Mouse (Mus musculus): ENCODE results near the gene Ehf. TPM values are rescaled to one million over a fixed set of nuclear protein-coding genes. Genes with fewer than 3 reads are reported as not detected.

Ehf gene
- polyA plus RNA-seq, 1 experiment from 2014 or later = 0.23 TPM

DNA sequence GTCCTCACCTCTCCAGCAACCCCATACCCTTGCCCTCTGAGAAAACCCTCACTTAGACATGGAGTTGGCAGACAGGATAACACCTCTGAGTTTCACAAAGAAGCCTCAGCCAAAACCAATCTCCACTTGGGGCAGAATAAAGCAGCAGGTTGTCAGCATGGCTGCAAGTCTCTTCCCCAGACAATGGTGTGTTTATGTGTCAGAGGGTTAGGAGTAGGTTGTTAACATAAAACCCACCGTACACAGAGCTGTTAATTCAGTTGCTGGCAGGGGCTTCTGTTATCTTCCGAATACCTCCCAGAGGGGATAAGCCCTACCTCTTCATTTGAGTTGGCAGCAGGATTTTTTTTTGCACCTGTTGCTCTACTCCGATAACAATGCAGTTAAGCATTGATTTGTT, 9.9 kb downstream of the Ehf start:
- 47% methylated on average over 3 of the region's 3 CpGs for WGBS (ENCODE audit: insufficient replicate concordance)
- H3K4me3 ChIP-seq = no peak overlapping the region
- no peaks in the 10 kb centered on the region for H3K36me3 ChIP-seq
- no peak overlapping the region for H3K27ac ChIP-seq
- H3K27me3 ChIP-seq (replicated peaks) = peaks cover 3% of the 10 kb centered on the region; the same call in 1 of the 2 replicates
- H3K4me2 ChIP-seq = no peak overlapping the region
- no peak overlapping the region for H3K9ac ChIP-seq
- no peaks in the 10 kb centered on the region for H3K9me3 ChIP-seq (replicated peaks)
- peaks cover 12% of the 10 kb centered on the region for H3K4me1 ChIP-seq
- ATAC-seq = no peak

DNA sequence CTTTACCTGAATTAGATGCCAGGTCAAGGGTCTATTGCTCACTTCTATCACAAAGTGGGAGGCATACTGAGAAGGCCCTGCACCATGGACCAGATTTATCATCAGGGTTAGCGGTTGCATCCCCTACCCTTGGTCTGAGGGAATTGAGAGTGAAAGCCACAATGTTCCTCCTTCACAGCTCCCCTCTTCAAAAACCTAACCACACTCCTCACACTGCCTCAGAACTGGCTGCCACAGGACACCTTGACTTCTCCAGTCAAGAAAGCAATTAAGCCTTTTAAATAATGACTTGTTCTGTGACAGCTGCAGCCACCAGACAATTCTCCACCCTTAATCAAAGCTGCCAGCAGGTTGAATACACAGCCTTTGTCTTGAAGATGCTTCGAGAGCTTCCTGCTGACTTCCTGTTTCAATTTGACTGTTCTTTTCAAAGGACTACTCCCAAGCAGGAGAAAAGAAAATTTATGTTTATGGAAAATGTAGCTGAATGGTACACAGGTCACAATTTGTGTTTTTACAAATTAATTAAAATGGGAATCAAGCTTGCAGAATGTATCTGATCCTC, 12.3 kb downstream of the Ehf start:
- 34% methylated on average over 2 of the region's 2 CpGs for WGBS (ENCODE audit: insufficient replicate concordance)
- Histone ChIP-seq H3K4me2 (no peak overlapping the region), H3K36me3 (no peaks in the 10 kb centered on the region), H3K9me3 (replicated peaks) (no peaks in the 10 kb centered on the region), H3K4me1 (0 out of 2 replicates have a peak, but pooled peaks cover 7% of the 10 kb centered on the region), H3K27ac (no peak overlapping the region), H3K4me3 (no peak overlapping the region), H3K27me3 (replicated peaks) (peaks cover 8% of the 10 kb centered on the region; the same call in 1 of the 2 replicates), H3K9ac (no peak overlapping the region)
- ATAC-seq = no peak

DNA sequence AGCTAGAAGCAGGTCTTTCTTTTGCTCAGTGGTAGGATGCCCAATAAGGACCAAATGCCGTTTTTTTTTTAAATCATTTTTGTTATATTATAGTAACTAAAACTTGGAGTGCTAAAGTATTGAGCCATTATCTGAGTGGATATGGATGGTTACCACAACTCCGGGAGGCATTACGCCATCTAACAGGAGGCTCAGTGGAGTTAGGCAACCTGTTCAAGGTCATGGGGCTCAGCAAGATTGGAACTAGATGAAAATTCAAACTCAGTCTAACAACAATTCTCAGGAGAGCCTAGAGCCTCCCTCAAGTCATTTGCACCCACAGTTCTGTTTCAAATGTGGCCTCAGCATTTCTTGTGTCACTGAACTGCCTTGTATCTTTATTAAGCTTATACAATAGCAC, 12.9 kb downstream of the Ehf start:
- H3K4me2 ChIP-seq = no peak overlapping the region
- H3K36me3 ChIP-seq = no peaks in the 10 kb centered on the region
- H3K27ac ChIP-seq = no peak overlapping the region
- H3K27me3 ChIP-seq (replicated peaks) = peaks cover 8% of the 10 kb centered on the region; the same call in 1 of the 2 replicates
- 0 out of 2 replicates have a peak, but pooled peaks cover 7% of the 10 kb centered on the region for H3K4me1 ChIP-seq
- H3K9me3 ChIP-seq (replicated peaks) = no peaks in the 10 kb centered on the region
- WGBS (ENCODE audit: insufficient replicate concordance) = 67% methylated on average over 3 of the region's 3 CpGs
- no peak overlapping the region for H3K9ac ChIP-seq
- no peak overlapping the region for H3K4me3 ChIP-seq
- no peak for ATAC-seq

DNA sequence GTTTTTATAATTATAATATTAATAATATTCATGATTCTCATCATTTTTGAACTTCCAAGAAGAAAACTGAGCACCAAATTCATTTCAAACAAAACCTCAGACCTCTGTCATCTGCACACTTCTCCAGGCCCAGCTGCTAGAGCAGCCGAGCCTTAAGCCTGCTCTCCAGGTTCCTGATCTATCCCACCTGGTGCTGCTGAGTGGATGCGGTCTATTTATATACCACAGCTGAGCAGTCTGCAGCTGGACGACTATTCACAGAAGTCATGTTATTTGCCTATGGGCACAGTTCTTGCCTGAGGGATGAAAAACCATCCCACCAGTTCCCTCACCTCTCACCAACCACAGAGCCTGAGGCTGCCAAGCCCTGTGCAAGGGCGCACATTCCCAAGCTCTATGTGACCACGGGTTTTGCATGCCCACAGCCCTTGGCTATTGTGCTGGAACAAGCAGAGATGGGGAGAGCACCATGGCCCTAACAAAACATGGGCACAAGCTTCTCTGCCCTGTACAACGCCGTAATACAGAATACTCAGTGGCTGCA, 13.6 kb downstream of the Ehf start:
- Histone ChIP-seq H3K36me3 (no peaks in the 10 kb centered on the region), H3K9ac (no peak overlapping the region), H3K27ac (no peak overlapping the region), H3K4me3 (no peak overlapping the region), H3K27me3 (replicated peaks) (peaks cover 8% of the 10 kb centered on the region; the same call in 1 of the 2 replicates), H3K9me3 (replicated peaks) (no peaks in the 10 kb centered on the region), H3K4me1 (0 out of 2 replicates have a peak, but pooled peaks cover 7% of the 10 kb centered on the region), H3K4me2 (no peak overlapping the region)
- ATAC-seq = no peak
- 62% methylated on average over 7 of the region's 7 CpGs for WGBS (ENCODE audit: insufficient replicate concordance)

DNA sequence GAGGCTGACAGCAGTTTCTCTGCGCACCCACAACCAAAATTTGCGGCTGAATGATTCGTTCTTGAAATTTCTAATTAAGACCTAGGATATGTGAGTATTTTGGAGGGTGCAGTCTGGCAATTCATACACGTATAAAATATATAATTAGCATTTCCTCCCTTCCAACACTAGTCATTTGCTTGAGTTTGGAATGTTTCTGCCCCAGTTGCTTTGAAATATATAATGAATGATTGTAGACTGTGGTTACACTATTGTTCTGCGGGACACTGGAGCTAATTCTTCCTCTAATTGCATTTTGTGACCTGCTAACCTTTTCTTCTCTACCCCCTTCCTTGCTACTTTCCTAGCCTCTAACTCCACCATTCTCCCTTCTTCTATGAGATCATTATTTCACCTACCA, 15.4 kb downstream of the Ehf start:
- Histone ChIP-seq H3K9ac (no peak overlapping the region), H3K36me3 (no peaks in the 10 kb centered on the region), H3K4me2 (no peak overlapping the region), H3K4me1 (no peaks in the 10 kb centered on the region), H3K27me3 (replicated peaks) (peaks cover 8% of the 10 kb centered on the region; the same call in 1 of the 2 replicates), H3K27ac (no peak overlapping the region), H3K9me3 (replicated peaks) (no peaks in the 10 kb centered on the region), H3K4me3 (no peak overlapping the region)
- 73% methylated on average over 5 of the region's 5 CpGs for WGBS (ENCODE audit: insufficient replicate concordance)
- no peak for ATAC-seq

DNA sequence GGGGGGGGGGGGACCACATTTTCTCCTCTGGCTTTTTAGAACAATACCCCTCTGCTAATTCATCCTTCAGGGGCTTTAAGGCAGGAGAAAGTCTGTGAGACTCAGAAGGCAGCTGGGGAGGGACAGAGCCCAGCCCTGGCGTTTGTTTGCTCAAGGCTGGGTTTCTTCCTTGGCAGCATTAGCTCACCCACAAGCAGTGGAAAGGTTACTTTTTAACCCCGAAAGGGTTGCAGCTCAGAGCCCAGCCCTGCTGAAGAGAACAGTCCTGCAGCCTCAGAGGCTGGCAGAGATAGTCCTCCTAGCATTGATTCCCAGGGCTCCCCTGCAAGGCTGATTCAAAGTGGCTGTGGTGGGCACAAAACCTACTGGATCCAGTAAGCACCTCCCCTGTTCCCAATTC, 17.5 kb downstream of the Ehf start:
- 23% methylated on average over 2 of the region's 2 CpGs for WGBS (ENCODE audit: insufficient replicate concordance)
- no peak overlapping the region for H3K4me3 ChIP-seq

DNA sequence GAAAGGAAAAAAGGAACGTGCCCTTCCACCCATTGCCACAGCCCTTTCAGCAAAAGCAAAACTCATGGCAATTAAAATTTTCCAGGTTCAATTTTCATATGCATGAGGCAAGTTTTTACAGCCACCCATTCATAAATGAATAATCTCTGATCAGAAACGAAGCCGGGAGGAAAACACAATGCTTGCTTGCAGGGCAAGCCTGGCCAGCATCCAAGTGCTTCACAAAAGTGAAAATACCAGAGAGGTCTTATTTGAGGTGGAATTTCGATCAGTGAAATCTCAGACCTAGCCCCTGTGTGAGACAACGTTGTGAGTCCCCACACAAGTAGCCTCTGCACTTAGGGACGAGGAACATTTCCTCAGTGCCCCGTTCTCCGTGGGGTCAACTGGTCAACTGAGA, 19.3 kb downstream of the Ehf start:
- Histone ChIP-seq H3K27ac (no peak overlapping the region), H3K4me2 (no peak overlapping the region), H3K27me3 (replicated peaks) (peaks cover 8% of the 10 kb centered on the region; the same call in 1 of the 2 replicates), H3K36me3 (no peaks in the 10 kb centered on the region), H3K4me1 (no peaks in the 10 kb centered on the region), H3K4me3 (no peak overlapping the region), H3K9ac (no peak overlapping the region), H3K9me3 (replicated peaks) (no peaks in the 10 kb centered on the region)
- ATAC-seq = no peak
- WGBS (ENCODE audit: insufficient replicate concordance) = 71% methylated on average over 8 of the region's 8 CpGs

More for the DNA sequence above, 17.5 kb downstream of the Ehf start:
- no peak overlapping the region for H3K27ac ChIP-seq
- H3K9ac ChIP-seq = no peak overlapping the region
- H3K9me3 ChIP-seq (replicated peaks) = no peaks in the 10 kb centered on the region
- H3K36me3 ChIP-seq = no peaks in the 10 kb centered on the region
- no peaks in the 10 kb centered on the region for H3K4me1 ChIP-seq
- H3K27me3 ChIP-seq (replicated peaks) = peaks cover 8% of the 10 kb centered on the region; the same call in 1 of the 2 replicates
- no peak overlapping the region for H3K4me2 ChIP-seq
- no peak for ATAC-seq

DNA sequence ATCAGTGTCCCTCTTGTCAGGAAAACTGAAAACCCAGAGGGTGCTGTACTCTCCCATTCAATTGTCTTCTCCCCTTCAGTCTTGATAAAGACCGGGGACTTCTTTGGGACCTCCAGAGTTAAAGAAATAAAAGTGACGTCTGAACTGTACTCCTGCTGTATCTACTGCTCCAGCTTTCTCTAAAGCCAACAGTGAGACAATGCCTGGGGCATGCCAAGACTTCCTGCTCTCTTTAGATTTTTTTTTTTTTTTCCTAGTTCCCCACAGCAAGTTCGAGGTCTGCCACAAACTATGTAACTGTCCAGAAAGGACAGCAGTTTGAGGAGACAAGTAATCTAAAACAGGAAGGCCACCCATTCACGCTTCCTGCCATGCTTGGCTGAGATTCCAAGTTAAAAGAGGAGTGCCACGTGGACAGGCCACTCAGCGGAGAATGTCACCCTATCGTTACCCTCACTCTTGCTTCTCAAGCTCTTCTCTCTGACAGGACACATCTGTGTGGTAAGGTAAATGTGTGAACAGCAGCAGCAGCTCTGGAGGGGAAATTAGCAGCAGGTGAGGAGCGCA, 20.8 kb downstream of the Ehf start:
- Histone ChIP-seq H3K4me3 (no peak overlapping the region), H3K36me3 (no peaks in the 10 kb centered on the region), H3K27ac (no peak overlapping the region), H3K9ac (no peak overlapping the region), H3K9me3 (replicated peaks) (no peaks in the 10 kb centered on the region), H3K27me3 (replicated peaks) (no peaks in the 10 kb centered on the region), H3K4me1 (no peaks in the 10 kb centered on the region), H3K4me2 (no peak overlapping the region)
- ATAC-seq = no peak
- whole genome bisulfite sequencing (ENCODE audit: insufficient replicate concordance) = 21% methylated on average over 8 of the region's 8 CpGs

DNA sequence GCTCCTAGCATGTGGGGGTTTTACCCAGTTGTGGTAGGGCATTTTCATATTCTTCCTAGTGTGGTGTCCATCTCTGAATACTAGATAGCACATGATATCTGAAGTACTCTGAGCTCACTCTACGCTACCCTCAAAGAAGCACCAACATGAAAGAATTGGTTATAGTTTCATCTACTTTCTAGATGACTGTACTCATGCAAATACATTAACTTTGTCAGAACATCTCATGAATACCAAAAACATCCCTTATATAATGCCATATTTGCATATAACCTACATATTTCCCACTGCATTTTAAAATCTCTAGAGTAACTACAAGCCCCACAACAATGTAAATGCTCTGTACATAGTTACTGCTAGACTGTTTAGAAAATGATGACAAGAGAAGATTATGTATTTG, 23.2 kb downstream of the Ehf start:
- no peak for ATAC-seq
- no peaks in the 10 kb centered on the region for H3K27me3 ChIP-seq (replicated peaks)
- H3K36me3 ChIP-seq = no peaks in the 10 kb centered on the region
- no peak overlapping the region for H3K9ac ChIP-seq
- H3K4me2 ChIP-seq = no peak overlapping the region
- H3K4me1 ChIP-seq = no peaks in the 10 kb centered on the region
- WGBS (ENCODE audit: insufficient replicate concordance) = 68% methylated on average over 1 of the region's 1 CpGs
- no peak overlapping the region for H3K27ac ChIP-seq
- no peak overlapping the region for H3K4me3 ChIP-seq
- H3K9me3 ChIP-seq (replicated peaks) = no peaks in the 10 kb centered on the region

DNA sequence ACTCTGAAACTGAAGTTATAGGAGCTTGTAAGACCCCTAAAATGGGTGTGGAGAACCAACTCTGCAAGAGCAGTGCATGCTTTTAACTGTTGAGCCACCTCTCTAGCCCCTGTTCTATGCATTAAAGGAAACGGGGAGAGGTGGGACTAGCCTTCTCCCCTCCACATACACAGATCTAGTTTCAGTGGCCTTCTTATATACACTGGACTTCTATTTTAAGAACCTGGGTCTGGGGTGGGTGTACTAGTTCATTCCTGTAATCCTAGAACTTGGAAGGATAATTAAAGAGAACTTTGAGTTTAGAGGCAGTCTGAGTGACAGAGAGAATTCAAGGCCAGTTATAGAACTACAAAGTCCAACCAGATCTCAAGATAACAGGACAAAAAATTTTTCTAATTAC, 24.6 kb downstream of the Ehf start:
- H3K4me1 ChIP-seq = no peaks in the 10 kb centered on the region

DNA sequence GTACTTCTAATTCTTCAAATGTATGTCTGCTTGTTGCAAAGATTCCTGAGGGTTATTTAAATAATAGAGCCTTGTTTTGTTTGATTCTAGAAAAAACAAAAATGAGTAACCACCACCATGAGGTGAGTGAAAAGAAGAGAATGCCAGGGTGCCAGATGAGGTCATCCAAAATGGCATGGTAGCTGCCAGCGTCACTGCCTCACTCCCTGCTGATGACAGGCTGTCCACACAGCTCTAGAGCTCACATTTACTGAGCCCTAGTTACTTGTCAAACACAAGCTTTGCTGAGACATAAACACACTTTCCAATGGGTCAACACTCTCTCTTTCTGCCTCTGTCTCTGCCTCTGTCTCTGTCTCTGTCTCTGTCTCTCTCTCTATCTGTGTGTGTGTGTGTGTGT, 25.3 kb downstream of the Ehf start:
- Histone ChIP-seq H3K9ac (no peak overlapping the region), H3K36me3 (no peaks in the 10 kb centered on the region), H3K27ac (no peak overlapping the region), H3K4me1 (no peaks in the 10 kb centered on the region), H3K9me3 (replicated peaks) (no peaks in the 10 kb centered on the region), H3K4me2 (no peak overlapping the region), H3K4me3 (no peak overlapping the region), H3K27me3 (replicated peaks) (no peaks in the 10 kb centered on the region)
- 69% methylated on average over 1 of the region's 1 CpGs for whole genome bisulfite sequencing (ENCODE audit: insufficient replicate concordance)
- no peak for ATAC-seq

More for the DNA sequence above, 24.6 kb downstream of the Ehf start:
- no peaks in the 10 kb centered on the region for H3K36me3 ChIP-seq
- H3K9ac ChIP-seq = no peak overlapping the region
- no peak overlapping the region for H3K4me3 ChIP-seq
- no peak overlapping the region for H3K4me2 ChIP-seq
- WGBS (ENCODE audit: insufficient replicate concordance) = 50% methylated on average over 1 of the region's 1 CpGs
- no peak for ATAC-seq
- no peaks in the 10 kb centered on the region for H3K9me3 ChIP-seq (replicated peaks)
- no peaks in the 10 kb centered on the region for H3K27me3 ChIP-seq (replicated peaks)
- no peak overlapping the region for H3K27ac ChIP-seq

DNA sequence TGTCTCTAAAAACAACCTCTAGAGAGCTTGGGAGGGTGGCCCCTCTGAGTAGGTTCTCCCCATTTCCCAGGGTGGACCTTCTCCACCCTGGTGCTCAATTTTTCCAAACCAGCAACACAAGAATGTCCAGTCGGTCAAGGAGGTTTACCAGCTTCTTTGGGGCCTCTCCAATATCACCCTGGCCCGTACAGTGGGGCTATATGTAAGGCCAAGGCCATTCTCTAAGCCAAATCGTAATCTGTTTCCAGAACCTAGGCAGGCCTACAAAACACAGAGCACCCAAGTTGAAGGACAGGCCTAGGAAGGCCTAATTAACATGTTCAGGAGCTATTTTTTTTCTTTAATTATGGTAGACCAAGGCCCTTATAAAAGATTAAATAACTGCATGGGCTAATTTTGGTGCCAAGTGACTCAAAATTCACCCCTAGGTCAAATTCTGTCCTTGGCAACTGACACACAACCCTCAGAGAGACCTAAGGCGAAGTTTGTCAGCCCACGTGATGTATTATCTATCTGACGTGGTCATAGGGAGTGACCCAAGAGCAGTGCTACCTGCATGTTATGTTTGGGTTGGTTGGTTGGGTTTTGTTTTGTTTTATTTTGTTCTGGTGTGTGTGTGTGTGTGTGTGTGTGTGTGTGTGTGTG, 27.6 kb downstream of the Ehf start:
- Histone ChIP-seq H3K27me3 (replicated peaks) (no peaks in the 10 kb centered on the region), H3K36me3 (no peaks in the 10 kb centered on the region), H3K4me3 (no peak overlapping the region), H3K4me1 (no peaks in the 10 kb centered on the region), H3K9me3 (replicated peaks) (no peaks in the 10 kb centered on the region), H3K4me2 (no peak overlapping the region), H3K9ac (no peak overlapping the region), H3K27ac (no peak overlapping the region)
- 54% methylated on average over 6 of the region's 6 CpGs for WGBS (ENCODE audit: insufficient replicate concordance)
- ATAC-seq = no peak
